Mouse (Mus musculus) ES-Bruce4 (cell line): ENCODE measurements around the gene 2310022A10Rik.

Experiments
- CTCF ChIP-seq: IDR thresholded peaks from one replicate; pipeline ENCODE4 v1.8.1; 2011; ENCODE audit warnings: low read depth, low read length
- EP300 ChIP-seq: IDR thresholded peaks from 2 replicates; pipeline ENCODE4 v1.6.1; 2011; ENCODE audit warnings: low read depth, low read length; ENCODE audit not compliant: insufficient read depth
- POLR2A ChIP-seq: IDR thresholded peaks from one replicate; pipeline ENCODE4 v1.8.1; 2011; ENCODE audit warnings: low read length; ENCODE audit not compliant: insufficient read depth

DNA sequence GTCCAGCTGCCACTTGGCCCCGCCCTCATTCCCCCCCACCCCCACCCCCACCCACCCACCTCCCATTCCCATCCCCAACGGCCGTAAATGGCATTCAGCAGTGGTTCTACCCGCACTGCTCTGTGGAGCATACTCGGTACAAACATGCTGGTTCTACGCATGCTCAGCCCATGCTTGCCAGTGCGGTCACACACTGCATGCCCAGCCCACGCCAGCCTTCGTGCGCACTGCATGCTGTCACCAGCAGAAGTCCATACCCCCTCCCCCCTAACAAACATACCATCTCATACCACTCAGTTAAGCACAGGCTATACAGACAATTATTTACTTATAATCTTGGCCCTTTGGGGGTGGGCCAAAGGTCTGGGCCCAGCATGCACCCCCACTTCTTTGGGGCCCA lies 21.3 kb upstream of the 2310022A10Rik start:
- no peak for TF ChIP-seq POLR2A
- no peak for TF ChIP-seq CTCF
- no peak for TF ChIP-seq EP300
